Mouse (Mus musculus) testis, adult 2 months (tissue): ENCODE data around the gene Yeats2. TPM values are rescaled to one million over a fixed set of nuclear protein-coding genes. Genes with fewer than 3 reads are reported as not detected.

Experiments used
- H3K27ac ChIP-seq: fragments of 200-500 bp; 2 replicates; pipeline ENCODE4 v1.5.1; 2012; ENCODE audit warnings: low read depth, low read length; ENCODE audit not compliant: control insufficient read depth, insufficient read depth
- H3K27me3 ChIP-seq: fragments of 200-500 bp; 2 replicates; pipeline ENCODE4 v1.6.1; 2012; ENCODE audit warnings: mild to moderate bottlenecking, low read length, moderate library complexity; ENCODE audit not compliant: control insufficient read depth, insufficient read depth
- H3K36me3 ChIP-seq: fragments of 200-500 bp; 2 replicates; pipeline ENCODE4 v1.6.1; 2012; ENCODE audit warnings: mild to moderate bottlenecking, low read length; ENCODE audit not compliant: control insufficient read depth, insufficient read depth
- H3K4me1 ChIP-seq: fragments of 200-500 bp; 2 replicates; pipeline ENCODE4 v1.6.1; 2012; ENCODE audit warnings: low read length; ENCODE audit not compliant: control insufficient read depth, insufficient read depth
- H3K4me3 ChIP-seq: fragments of 200-500 bp; 2 replicates; pipeline ENCODE4 v1.5.1; 2012; ENCODE audit warnings: low read depth, mild to moderate bottlenecking, low read length, moderate library complexity, mixed read lengths; ENCODE audit not compliant: control insufficient read depth
- CTCF ChIP-seq: fragments of 200-500 bp; IDR thresholded peaks from 2 replicates; pipeline ENCODE4 v1.5.1; 2012; ENCODE audit warnings: low read depth, mild to moderate bottlenecking, inconsistent platforms, low read length, moderate library complexity; ENCODE audit not compliant: control insufficient read depth, insufficient read depth, insufficient replicate concordance
- POLR2A ChIP-seq: fragments of 200-500 bp; IDR thresholded peaks from 2 replicates; pipeline ENCODE4 v1.6.1; 2012; ENCODE audit warnings: low read depth, mild to moderate bottlenecking, inconsistent platforms, low read length, moderate library complexity; ENCODE audit not compliant: control insufficient read depth
- polyA plus RNA-seq: library from polyadenylated mRNA; depleted of rRNA; stranded (reverse); fragments of >200 nt; gene quantifications from 2 replicates; pipeline ENCODE4 v1.2.3, GENCODE M21; 2012

Yeats2 gene
- polyA plus RNA-seq, 1 experiment, result 8.1 TPM

GRCm38 (mm10) chr16:20192043-20192442 lies 51.2 kb downstream of the Yeats2 start:
- H3K4me1 ChIP-seq, result no peaks in the 10 kb centered on the region
- H3K27me3 ChIP-seq, result no peaks in the 10 kb centered on the region
- peaks cover 3% of the 10 kb centered on the region; the same call in 1 of the 2 replicates for H3K36me3 ChIP-seq
- no peak overlapping the region for H3K27ac ChIP-seq
- no peak overlapping the region for H3K4me3 ChIP-seq
- TF ChIP-seq POLR2A (no peak), CTCF (no peak)

GRCm38 (mm10) chr16:20195546-20195945 lies 54.7 kb downstream of the Yeats2 start:
- Histone ChIP-seq H3K4me1 (no peaks in the 10 kb centered on the region), H3K36me3 (peaks cover 2% of the 10 kb centered on the region; the same call in 1 of the 2 replicates), H3K27me3 (no peaks in the 10 kb centered on the region), H3K4me3 (no peak overlapping the region), H3K27ac (no peak overlapping the region)
- no peak for TF ChIP-seq CTCF
- no peak for TF ChIP-seq POLR2A

DNA sequence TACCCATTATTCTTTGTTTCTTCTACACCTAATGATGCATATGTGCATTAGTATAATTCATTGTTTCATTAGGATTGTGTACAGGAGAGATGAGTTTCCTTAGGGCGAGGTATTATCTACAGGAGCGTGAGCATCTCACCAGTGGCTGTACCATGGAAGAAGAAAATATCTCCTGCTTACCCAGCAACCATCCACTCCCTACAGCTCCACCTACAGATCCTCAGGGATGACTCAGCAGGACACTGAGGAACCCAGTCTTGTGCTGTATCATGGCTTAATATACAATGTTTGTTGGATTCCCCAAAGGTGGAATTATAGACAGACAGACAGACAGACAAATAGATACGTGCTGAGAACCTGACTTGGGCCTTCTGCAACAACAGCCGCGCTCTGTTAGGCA lies 56.1 kb downstream of the Yeats2 start:
- Histone ChIP-seq H3K4me1 (no peaks in the 10 kb centered on the region), H3K27ac (no peak overlapping the region), H3K4me3 (no peak overlapping the region; the same call in 1 of the 2 replicates), H3K36me3 (peaks cover 2% of the 10 kb centered on the region; the same call in 1 of the 2 replicates), H3K27me3 (no peaks in the 10 kb centered on the region)
- TF ChIP-seq CTCF (no peak), POLR2A (no peak)

DNA sequence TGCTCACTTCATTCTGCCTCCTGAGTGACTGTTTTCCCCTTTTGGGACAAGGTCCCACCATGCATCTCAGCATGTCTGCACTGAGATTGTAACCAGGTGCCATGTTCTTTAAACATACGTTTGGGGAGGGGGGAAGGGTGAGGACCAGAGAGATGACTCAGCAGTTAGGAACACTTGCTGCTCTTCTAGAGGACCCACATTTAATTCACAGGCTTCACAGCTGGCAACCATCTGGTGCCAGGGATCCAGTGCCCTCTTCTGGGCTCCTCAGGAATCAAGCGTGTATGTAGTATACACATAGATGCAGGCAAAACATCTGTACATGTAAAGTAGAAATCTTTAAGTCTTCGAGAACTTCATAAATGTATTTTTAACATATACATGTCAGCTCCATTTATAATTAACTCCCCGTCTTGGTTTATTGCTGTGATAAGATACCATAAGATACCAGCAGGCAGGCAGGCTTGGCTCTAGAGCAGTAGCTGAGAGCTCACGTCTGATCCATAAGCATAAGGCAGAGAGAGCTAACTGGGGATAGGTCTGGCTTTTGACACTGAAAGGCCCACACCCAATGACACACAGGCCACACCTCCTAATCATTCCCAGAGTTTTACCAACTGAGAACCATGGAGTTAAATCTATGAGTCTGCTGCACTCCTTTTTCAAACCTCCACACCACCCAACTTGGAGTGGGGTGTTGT lies 58.8 kb downstream of the Yeats2 start:
- no peaks in the 10 kb centered on the region for H3K27me3 ChIP-seq
- TF ChIP-seq POLR2A (no peak), CTCF (no peak)
- no peaks in the 10 kb centered on the region for H3K4me1 ChIP-seq
- H3K4me3 ChIP-seq, result no peak overlapping the region
- no peak overlapping the region for H3K27ac ChIP-seq
- H3K36me3 ChIP-seq, result peaks cover 2% of the 10 kb centered on the region; the same call in 1 of the 2 replicates

- Histone ChIP-seq H3K4me1 (no peaks in the 10 kb centered on the region), H3K27me3 (no peaks in the 10 kb centered on the region), H3K36me3 (peaks cover 4% of the 10 kb centered on the region), H3K27ac (no peak overlapping the region), H3K4me3 (no peak overlapping the region)
- no peak for TF ChIP-seq POLR2A
- TF ChIP-seq CTCF, result no peak
These were observed 72.8 kb downstream of the Yeats2 start for GRCm38 (mm10) chr16:20213591-20214226.

- TF ChIP-seq CTCF, result no peak
- no peak for TF ChIP-seq POLR2A
- Histone ChIP-seq H3K4me1 (no peaks in the 10 kb centered on the region; the same call in 1 of the 2 replicates), H3K36me3 (peaks cover 2% of the 10 kb centered on the region; the same call in 1 of the 2 replicates), H3K27me3 (no peaks in the 10 kb centered on the region), H3K27ac (no peak overlapping the region), H3K4me3 (no peak overlapping the region)
These were observed 81.9 kb downstream of the Yeats2 start for GRCm38 (mm10) chr16:20222726-20223125.

- no peak overlapping the region for H3K27ac ChIP-seq
- no peaks in the 10 kb centered on the region for H3K27me3 ChIP-seq
- no peak for TF ChIP-seq CTCF
- no peak for TF ChIP-seq POLR2A
- H3K36me3 ChIP-seq, result peaks cover 2% of the 10 kb centered on the region
- no peaks in the 10 kb centered on the region; the same call in 1 of the 2 replicates for H3K4me1 ChIP-seq
- no peak overlapping the region for H3K4me3 ChIP-seq
These were observed 85.8 kb downstream of the Yeats2 start for GRCm38 (mm10) chr16:20226676-20227075.

GRCm38 (mm10) chr16:20227504-20227903 lies 86.6 kb downstream of the Yeats2 start:
- Histone ChIP-seq H3K4me1 (no peaks in the 10 kb centered on the region; the same call in 1 of the 2 replicates), H3K36me3 (peaks cover 2% of the 10 kb centered on the region), H3K4me3 (no peak overlapping the region), H3K27me3 (no peaks in the 10 kb centered on the region), H3K27ac (no peak overlapping the region)
- TF ChIP-seq POLR2A (no peak), CTCF (no peak)
